Mouse (Mus musculus) CH12.LX (cell line): ENCODE measurements around the gene Adh1.

Experiments used
- CTCF ChIP-seq, 2 experiments: IDR thresholded peaks in 1 of 2; conservative IDR thresholded peaks in 1 of 2; 2 replicates each; pipeline ENCODE4 v1.5.1; 2011 to 2012; ENCODE audit warnings: low read depth in 2 of 2, low read length in 2 of 2, improper control_type of control experiment in 1 of 2, inconsistent platforms in 1 of 2, mild to moderate bottlenecking in 1 of 2, moderate library complexity in 1 of 2
- EP300 ChIP-seq: IDR thresholded peaks from 2 replicates; pipeline ENCODE4 v1.6.1; 2011; ENCODE audit warnings: low read length, improper control_type of control experiment
- HCFC1 ChIP-seq: IDR thresholded peaks from 2 replicates; pipeline ENCODE4 v1.6.1; 2012; ENCODE audit warnings: low read depth, mild to moderate bottlenecking, inconsistent platforms, low read length, improper control_type of control experiment
- POLR2A ChIP-seq: IDR thresholded peaks from 2 replicates; pipeline ENCODE4 v1.6.1; 2011; ENCODE audit warnings: low read depth, mild to moderate bottlenecking, improper control_type of control experiment, low read length
- TCF12 ChIP-seq: IDR thresholded peaks from 2 replicates; pipeline ENCODE4 v1.6.1; 2014; ENCODE audit warnings: low read depth, mild to moderate bottlenecking, inconsistent platforms, low read length, improper control_type of control experiment
- UBTF ChIP-seq: IDR thresholded peaks from 2 replicates; pipeline ENCODE4 v1.6.1; 2012; ENCODE audit warnings: low read depth, mild to moderate bottlenecking, inconsistent platforms, low read length, improper control_type of control experiment, moderate library complexity
- USF1 ChIP-seq: IDR thresholded peaks from 2 replicates; pipeline ENCODE4 v1.6.1; 2014; ENCODE audit warnings: low read depth, mild to moderate bottlenecking, inconsistent platforms, low read length, improper control_type of control experiment

DNA sequence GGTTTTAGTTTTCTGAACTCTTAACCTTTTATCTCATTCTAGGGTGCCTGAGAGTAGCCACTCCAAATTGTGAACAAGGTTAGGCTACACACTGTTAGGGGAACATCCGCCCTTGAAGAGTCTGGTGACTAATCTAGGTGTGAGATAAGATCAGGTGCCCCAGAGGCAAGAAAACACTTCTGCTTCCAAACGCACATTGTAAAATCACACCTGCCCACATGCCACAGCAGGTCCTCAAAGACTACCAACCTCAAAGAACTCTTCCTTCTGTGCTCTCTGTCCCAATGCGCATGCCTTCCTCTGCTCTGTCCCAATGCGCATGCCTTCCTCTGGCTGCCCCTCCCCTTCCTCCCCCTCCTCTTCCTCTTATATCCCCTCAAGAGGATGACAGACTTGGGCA lies 73.5 kb downstream of the Adh1 start:
- TF ChIP-seq HCFC1, result no peak
- TF ChIP-seq EP300, result no peak
- no peak for TF ChIP-seq TCF12
- TF ChIP-seq USF1, result no peak
- no peak for TF ChIP-seq UBTF
- no peak for TF ChIP-seq POLR2A
- no peak for TF ChIP-seq CTCF (conservative IDR thresholded peaks at IDR 0.05 in 1 of 2, IDR thresholded peaks at IDR 0.05 in 1 of 2; ENCODE audit: low read depth in 2 of 2, low read length in 2 of 2)
